Mouse (Mus musculus) CD4-positive, CD25-positive, alpha-beta regulatory T cell, adult 2 months (primary cell): ENCODE data around the gene Ndufv1.
"Not testable (repeated sequence)": the region's sequence is repeated elsewhere in the genome, so short reads cannot be mapped to it uniquely, and the experiment has no call there.

Experiments used
- DNase-seq: peaks from one replicate; pipeline ENCODE4 v3.0.0-alpha.2; 2012; ENCODE audit warnings: low read depth, low spot score

Ndufv1 gene

GRCm38 (mm10) chr19:4042124-4042523, 29.5 kb upstream of the Ndufv1 start:
- no peak for DNase-seq

DNA sequence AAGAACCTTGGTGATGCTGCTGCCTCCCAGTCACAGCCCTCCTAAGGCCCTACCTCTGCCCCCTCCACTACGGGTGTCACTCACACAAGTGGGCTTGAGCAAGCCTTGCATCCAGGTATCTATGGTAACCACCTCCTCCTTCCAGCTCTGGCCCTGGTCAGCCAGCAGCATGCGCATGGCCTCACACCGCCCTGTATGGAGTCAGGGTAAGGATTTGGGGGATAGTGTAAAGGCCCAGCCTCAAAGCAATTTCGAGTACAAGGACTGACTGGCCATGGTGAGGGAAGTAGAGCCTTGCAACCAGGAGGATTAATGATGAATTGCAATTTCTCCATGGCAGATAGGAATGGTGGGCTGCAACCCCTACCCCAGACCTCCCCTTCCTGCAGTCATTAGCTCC, 28.9 kb upstream of the Ndufv1 start:
- not testable (repeated sequence) for DNase-seq

DNA sequence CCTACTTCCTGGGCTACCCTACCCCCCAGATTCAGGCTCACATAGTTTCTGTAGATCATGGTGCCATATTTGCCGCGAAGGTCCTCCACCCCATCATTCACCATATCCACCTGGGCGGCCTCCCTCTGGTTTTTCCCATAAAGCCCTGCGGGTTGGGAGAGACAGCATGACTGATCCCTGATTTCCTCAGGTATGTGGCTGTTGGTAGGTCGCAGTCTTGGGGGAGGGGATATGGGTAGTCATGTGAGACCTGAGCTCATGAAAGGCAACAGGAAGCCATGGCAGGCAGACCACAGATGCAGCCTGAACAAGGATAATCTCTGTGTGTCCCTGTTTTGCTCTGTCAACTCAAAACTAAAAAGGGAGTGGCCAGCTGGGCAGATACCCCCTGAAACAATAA, 28.3 kb upstream of the Ndufv1 start:
- DNase-seq: not testable (repeated sequence)

DNA sequence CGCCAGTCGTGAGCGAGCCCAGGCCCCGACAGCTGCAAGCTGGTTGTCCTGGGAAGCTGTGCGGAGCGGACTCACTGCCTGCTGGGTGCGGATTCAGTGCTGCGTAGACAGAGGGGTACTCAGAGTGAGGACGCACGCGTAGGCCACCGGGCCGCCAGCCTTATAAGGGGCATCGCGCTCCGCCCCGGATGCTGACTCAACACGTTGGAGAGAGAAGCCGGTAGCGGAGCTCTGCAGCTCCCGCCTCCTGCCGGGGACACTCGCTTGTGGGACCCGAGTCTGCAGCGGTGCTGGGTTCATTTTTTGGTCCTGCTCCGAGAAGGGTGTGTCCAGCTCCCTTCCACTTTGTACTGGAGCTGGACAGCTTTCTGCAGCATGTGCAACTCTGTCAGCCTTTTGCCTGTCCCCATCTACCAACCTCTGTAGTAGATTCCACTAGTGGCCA, 25.2 kb upstream of the Ndufv1 start, which contains the start of gene Gstp1:
Gene Gstp1 (minus strand): TSS at position 198 of the 445 bp plus-strand sequence.
- DNase-seq: peak; percentile 91

DNA sequence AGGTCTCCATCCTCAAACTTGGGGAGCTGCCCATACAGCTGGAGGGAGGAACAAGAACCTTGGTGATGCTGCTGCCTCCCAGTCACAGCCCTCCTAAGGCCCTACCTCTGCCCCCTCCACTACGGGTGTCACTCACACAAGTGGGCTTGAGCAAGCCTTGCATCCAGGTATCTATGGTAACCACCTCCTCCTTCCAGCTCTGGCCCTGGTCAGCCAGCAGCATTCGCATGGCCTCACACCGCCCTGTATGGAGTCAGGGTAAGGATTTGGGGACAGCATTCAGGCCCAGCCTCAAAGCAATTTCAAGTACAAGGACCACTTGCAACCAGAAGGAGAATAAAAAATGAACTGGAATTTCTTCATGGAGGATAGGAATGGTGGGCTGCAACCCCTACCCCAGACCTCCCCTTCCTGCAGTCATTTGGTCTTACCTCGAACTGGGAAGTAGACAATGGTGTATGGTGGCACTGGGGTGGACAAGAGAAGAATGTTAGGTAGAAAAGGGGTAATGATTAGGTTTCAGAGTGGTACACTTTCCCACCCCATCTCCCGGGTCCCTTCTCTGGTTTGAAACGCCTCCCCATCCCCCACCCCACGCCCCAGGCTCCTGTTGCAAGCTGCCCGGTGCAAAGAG, 24.7 kb upstream of the Ndufv1 start:
- DNase-seq: not testable (repeated sequence)

DNA sequence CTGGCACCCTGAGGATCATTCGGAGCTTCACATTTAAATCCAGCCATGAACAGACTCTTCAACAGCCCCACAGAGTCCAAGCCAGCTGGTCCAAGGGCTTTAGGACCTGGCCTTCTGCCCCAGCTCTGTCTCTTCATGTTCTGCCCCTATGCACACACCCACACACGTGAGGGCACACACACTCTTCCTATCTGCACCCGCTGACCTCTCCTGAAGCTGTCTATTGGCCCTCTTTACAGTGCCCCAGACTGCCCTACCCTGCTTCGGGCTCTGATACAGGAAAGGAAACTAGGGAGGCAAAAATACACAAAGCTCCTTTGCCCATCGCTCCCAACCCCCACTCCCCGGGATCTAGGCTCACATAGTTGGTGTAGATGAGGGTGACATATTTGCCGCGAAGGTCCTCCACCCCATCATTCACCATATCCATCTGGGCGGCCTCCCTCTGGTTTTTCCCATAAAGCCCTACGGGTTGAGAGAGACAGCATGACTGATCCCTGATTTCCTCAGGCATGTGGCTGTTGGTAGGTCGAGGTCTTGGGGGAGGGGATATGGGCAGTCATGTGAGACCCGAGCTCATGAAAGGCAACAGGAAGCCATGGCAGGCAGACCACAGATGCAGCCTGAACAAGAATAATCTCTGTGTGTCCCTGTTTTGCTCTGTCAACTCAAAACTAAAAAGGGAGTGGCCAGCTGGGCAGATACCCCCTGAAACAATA, 23.9 kb upstream of the Ndufv1 start:
- DNase-seq: no peak

- DNase-seq: no peak
Measured at GRCm38 (mm10) chr19:4033742-4034141, 21.1 kb upstream of the Ndufv1 start.

- no peak for DNase-seq
Measured at GRCm38 (mm10) chr19:4033298-4033697, 20.7 kb upstream of the Ndufv1 start.

- no peak for DNase-seq
Measured at GRCm38 (mm10) chr19:4032668-4033067, 20.1 kb upstream of the Ndufv1 start.

DNA sequence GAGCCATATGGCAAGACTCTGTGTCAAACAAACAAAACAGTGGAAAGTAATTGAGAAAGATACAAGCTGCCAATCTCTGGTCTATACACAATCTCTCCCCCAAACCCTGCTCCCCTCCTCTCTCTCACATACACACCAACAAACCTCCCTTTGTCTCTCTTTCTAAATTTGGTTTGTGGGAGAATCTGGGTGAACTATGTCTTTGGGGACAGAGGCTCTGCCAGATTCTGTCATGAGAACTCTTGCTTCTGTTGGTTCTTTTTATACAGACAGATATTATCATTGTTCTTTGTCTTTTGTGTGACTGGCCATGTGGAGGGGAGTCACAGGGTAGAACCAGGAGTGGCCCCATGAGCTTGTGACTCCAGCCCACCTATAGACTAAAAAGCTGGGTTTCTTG, 15.0 kb upstream of the Ndufv1 start:
- DNase-seq: no peak

- no peak for DNase-seq
Measured at GRCm38 (mm10) chr19:4023185-4023584, 10.6 kb upstream of the Ndufv1 start.

DNA sequence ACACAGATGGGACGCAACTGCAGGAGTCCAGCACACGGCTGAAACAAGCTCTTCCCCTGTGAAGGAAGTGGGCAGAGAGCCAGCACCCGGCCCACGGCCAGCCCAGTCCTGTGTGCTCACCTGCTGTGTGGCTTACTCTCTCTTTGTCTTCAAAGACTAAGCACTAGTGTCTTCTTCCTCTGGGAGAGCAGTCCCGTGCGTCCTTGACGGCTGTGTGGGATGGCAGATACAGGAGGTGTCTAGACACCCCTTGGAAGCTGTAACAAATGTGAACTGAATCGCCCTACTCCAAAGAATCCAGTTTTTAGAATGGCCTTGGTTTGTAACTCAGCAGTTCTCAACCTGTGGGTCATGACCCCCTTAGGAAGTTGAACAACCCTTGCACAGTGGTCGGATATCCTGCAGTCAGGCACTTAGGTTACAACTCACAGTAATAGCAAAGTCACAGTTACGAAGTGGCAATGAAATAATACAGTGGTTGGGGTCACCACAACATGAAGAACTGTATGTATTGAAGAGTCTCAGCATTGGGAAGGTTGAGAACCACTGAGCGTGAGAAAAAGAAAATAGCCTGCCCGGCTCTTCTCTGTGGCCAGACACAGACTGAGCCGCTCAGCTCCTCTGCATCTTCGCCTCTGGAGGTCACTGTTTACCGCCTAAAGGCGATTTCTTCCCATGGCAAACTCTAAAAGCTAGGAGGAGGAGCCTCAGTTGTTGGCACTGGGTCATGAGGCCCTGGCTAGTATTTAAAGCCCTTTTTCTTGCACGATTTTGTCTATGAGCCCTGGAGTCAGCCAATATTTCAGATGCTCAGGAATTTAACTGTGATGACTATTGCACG, 6.4 kb upstream of the Ndufv1 start:
- peak; percentile 80 for DNase-seq

- DNase-seq: no peak
Measured at GRCm38 (mm10) chr19:4017921-4018587, 5.4 kb upstream of the Ndufv1 start.

- DNase-seq: no peak
Measured at GRCm38 (mm10) chr19:4015635-4016034, 3.0 kb upstream of the Ndufv1 start.

GRCm38 (mm10) chr19:4014802-4015201, 2.2 kb upstream of the Ndufv1 start:
- no peak for DNase-seq

- DNase-seq: no peak
Measured at GRCm38 (mm10) chr19:4013066-4013465, 460 bp upstream of the Ndufv1 start.

DNA sequence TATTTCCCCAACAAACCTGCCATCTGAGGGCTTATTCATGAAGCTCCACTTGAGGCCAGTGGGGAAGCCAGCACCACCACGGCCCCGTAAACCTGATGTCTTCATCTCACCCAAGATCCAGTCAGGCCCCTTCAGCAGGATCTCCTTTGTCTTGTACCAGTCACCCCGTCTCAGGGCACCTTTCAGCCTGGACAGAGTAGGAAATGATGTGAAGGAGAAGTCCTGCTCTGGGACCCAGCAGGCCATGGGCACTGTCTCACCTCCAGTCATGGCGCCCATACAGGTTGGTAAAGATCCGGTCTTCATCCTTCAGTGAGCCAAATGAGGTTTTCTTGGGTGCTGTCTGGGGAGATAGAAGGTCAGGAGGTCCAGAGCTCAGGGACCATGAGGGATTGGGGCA, 1.5 kb downstream of the Ndufv1 start:
- DNase-seq: no peak

DNA sequence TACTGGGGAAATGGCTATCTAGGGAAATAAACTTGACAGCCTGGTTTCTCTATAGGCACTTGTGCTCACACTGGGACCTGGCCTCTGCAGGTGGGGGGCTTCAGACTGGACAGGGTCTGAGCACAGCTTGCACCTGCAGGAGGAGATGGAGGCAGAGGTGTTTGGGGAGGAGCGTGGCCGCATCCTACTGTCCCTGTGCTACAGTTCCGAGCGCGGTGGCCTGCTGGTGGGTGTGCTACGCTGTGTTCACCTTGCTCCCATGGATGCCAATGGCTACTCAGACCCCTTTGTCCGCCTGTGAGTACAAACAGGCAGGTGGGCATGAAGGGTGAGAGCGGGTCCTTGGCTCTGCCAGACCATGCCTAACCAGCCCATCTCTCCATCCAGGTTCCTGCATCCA, 6.6 kb downstream of the Ndufv1 start:
- DNase-seq: no peak

DNA sequence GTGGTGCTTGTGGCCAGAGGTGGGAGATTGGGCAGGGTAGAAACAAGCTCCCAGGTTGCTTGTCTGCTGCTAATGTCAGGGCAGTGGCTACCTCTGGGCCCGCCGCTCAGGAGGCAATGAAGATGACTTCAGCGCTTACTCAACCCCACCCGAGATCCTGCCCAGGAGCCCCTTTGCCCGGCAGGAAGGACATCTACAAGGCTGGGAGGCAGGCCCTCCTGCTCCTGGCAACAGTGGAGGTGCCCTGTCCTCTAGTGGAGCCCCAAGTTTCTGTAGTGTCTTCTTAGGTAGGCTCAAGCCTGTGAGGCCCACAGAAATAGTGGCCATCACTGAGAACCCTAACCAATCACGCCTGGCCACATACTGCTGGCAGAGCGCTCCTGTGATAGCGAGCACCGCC, 7.5 kb downstream of the Ndufv1 start:
- DNase-seq: no peak

DNA sequence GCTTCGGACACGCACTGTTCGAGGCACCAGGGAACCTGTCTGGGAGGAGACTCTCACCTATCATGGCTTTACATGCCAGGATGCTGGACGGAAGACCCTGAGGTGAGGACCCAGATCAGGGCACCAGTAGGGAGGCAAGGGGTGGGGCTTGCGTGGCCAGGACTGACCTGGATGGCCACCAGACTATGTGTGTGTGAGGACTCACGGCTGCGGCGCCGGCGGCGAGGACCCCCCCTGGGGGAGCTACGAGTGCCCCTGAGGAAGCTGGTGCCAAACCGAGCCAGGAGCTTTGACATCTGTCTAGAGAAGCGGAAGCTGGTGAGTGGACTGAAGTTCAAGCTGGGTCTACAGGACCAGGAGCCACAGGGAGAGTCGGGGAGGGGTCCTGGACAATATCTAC, 8.3 kb downstream of the Ndufv1 start:
- DNase-seq: no peak

DNA sequence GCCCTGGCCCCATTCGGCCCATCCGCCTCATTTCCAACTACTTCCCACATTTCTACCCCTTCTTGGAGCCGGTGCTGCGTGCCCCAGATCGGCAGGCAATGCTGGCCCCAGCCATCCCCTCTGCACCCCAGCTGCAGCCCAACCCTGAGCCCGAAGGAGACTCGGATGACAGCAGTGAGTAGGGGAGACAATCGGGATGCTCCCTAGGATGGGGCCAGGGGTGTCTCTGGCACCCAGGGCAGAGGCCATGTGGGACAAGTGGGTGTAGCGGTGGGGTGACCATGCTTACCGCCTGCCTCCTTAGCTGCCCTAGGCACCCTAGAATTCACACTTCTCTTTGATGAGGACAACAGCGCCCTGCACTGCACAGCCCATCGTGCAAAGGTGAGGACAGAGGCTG, 9.0 kb downstream of the Ndufv1 start:
- DNase-seq: no peak

- no peak for DNase-seq
Measured at GRCm38 (mm10) chr19:4003112-4003511, 9.5 kb downstream of the Ndufv1 start, which contains the start of gene Doc2g. Doc2g (plus strand) TSS chr19:4003313.
